Mouse (Mus musculus) granulocyte monocyte progenitor cell, adult 5-6 weeks (primary cell): ENCODE results near the gene Bcar3. TPM values are rescaled to one million over a fixed set of nuclear protein-coding genes. Genes with fewer than 3 reads are reported as not detected.
A peak's percentile ranks its signal among the peaks of the same experiment; 100 is the strongest.

Experiments used
- ATAC-seq: replicated peaks from 2 replicates; pipeline ENCODE4 v1.8.0; 2016; ENCODE audit warnings: mild to moderate bottlenecking, moderate TSS enrichment, inconsistent platforms; ENCODE audit not compliant: poor library complexity, severe bottlenecking
- total RNA-seq, 2 experiments: library from RNA; stranded (forward) in 1 of 2; stranded (reverse) in 1 of 2; fragments of 200-712, 200-1000 nt in 1 of 2; fragments of >200 nt in 1 of 2; fragmentation: Nextera tagmentation in 1 of 2; gene quantifications; 2 replicates each; pipeline ENCODE4 v1.2.3; 2014 to 2017

The Bcar3 gene
- total RNA-seq, 2 experiments from 2014 or later = 0.77 TPM; not detected in 1

DNA sequence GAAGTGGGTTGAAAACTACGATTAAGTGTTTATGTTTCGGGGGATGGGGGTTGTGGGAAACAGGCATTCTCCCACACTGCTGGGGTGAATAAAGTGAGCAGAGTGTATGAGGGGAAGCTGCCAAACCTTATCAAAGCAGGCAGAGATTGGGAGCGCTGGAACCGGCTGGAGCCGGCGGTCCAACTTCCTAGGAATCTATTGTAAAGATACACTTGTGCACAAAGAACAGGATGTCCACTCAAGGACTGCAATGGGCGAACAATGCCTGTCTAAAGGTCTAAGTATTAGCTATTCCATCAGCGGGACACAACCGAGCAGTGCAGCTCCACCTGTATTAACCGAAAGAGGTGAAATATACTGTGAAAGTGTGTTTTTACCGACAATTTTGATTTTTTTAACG, 2.1 kb upstream of the Bcar3 start:
- no peak for ATAC-seq

- peak; percentile 48 for ATAC-seq
Measured at GRCm38 (mm10) chr3:122292300-122293222, 1.4 kb upstream of the Bcar3 start.

GRCm38 (mm10) chr3:122293223-122293953, 548 bp upstream of the Bcar3 start:
- peak; percentile 40 for ATAC-seq

DNA sequence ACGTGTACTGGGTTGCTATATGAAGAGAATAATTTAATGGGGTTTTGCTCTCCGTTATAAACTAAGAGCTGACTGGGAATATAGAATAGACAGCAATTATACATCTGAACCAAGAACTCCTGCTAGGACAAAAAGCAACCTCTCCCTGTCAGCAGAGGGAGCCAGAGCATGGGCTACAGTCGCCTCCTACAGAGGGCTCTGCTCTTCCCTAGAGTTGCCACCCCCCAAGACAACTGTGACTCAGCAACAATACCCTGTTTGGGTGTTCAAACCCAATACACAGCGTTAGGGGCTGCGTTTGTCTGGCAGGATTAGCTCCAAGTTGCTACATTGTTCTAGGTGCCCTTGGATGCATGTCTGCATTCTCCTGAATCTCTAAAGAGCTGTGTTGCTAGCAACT, 1.6 kb downstream of the Bcar3 start:
- peak; percentile 52 for ATAC-seq

- ATAC-seq = no peak
Measured at GRCm38 (mm10) chr3:122296979-122297378, 3.0 kb downstream of the Bcar3 start.

- ATAC-seq = peak; percentile 89
Measured at GRCm38 (mm10) chr3:122300983-122301919, 7.3 kb downstream of the Bcar3 start.

DNA sequence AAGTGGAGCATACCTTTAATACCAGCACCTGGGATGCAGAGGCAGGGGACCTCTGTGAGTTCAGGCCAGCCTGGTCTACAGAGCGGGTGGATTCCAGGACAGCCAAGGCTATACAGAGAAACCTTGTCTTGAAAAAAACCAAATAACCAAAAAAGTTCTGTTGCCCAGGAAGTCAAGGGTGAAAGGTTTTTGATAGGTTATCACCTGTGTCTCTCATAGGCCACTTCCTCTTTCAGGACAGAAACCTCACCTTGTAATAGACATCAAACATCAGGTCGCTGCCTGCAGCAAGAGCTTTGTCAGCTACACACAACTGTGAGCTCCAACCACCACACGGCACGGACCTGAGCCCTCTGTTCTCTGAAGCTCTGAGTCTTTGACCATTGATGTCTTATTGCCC, 10.6 kb downstream of the Bcar3 start:
- ATAC-seq = no peak

- ATAC-seq = 0 out of 2 replicates have a peak, but pooled peaks have one; percentile 10
Measured at GRCm38 (mm10) chr3:122307894-122308671, 14.1 kb downstream of the Bcar3 start.

GRCm38 (mm10) chr3:122308981-122309380, 15.0 kb downstream of the Bcar3 start:
- 0 out of 2 replicates have a peak, but pooled peaks have one; percentile 8 for ATAC-seq

GRCm38 (mm10) chr3:122312078-122312477, 18.1 kb downstream of the Bcar3 start:
- peak; percentile 78 for ATAC-seq

GRCm38 (mm10) chr3:122312936-122313629, 19.1 kb downstream of the Bcar3 start:
- ATAC-seq = no peak

DNA sequence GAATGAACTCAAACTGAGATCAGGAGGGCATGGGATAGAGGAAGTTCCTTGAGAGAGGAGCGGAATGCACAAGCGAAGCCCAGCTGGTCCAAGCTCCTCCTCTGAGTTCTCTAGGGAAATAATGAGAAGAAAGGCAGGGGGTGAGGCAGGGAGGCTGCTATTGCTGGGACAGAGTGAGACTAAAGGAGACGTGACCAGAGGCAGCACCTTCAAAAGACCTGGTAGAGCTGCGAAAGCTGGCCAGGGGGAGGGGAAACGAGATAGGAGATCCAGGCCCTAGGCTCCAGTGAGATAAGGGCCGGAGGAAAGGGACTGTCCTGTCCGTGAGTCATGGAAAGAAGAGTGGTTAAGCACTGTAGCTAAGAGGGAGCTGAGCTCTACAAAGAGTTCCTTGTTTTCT, 20.0 kb downstream of the Bcar3 start:
- ATAC-seq = no peak

DNA sequence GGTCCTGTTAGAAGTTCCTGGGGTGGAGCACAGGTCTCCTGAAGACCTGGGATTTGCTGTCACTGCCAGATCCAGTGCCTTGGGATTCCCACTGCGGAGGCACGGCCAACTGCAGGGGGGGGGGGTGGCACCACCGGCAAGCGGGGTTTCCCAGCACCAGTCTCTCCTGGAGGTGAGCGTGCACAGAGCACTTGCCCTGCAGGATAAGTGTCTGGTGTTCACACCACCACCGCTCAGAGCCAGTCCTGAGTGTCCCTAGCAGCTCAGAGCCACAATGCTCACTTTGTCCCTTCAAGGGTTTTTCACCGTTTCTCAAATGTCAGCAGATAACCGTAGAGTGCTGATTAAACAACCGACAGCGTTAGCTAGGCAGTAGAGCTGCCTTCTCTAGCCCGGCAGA, 22.7 kb downstream of the Bcar3 start:
- no peak for ATAC-seq

DNA sequence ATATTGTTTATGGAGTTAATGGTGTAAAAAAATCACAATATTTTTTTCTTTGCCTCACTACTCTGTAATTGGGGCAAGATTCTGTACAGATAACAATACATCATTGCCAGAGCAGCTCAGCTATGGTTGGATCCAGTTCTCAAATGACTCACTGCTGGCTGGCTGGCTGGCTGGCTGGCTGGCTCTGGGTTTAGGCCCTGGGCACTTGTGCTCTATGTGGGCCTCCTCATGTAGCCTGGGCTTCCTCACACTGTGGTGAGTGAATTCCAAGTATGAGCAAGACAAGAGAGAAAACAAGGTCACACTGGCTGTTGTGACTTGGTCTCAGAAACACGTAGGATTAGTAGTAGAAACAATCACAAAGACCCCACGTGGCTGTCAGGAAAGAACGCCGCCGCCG, 23.4 kb downstream of the Bcar3 start:
- ATAC-seq = no peak

- peak; percentile 64 for ATAC-seq
Measured at GRCm38 (mm10) chr3:122322226-122322625, 28.3 kb downstream of the Bcar3 start.

GRCm38 (mm10) chr3:122323841-122324240, 29.9 kb downstream of the Bcar3 start:
- ATAC-seq = no peak

DNA sequence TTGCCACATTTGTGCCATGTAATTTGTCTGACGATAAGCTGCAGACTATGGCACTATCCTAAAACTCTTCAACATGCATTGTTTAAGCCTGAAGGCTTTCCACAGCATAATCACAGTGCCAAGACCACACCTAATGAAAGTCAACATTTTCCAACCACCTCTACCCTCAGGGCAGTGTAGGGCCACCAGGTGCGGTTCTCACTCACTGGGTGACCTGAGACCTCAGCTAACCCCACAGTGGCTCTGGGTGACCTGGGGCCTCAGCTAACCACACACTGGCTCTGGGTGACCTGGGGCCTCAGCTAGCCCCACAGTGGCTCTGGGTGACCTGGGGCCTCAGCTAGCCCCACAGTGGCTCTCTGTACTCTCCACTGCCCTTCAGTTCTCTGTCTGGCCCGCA, 30.6 kb downstream of the Bcar3 start:
- ATAC-seq = no peak

DNA sequence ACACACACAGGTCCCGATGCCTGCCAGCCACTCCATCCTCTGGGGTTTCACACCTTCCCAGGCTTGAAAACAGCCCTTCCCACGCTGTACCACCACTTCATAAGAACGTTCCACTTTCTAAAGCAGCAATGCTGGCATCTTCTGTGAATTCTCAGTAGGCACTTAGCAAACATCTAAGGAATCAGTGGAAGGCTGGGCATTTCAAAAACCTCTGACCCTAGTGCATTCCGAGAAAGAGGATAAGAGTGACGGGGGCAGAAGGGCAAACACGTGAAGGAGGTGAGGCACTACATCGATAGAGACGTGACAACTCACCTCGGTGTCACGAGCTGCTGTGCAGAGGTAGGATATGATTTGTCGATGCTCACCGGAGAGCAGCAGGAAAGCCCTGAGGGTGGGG, 36.5 kb downstream of the Bcar3 start:
- no peak for ATAC-seq

DNA sequence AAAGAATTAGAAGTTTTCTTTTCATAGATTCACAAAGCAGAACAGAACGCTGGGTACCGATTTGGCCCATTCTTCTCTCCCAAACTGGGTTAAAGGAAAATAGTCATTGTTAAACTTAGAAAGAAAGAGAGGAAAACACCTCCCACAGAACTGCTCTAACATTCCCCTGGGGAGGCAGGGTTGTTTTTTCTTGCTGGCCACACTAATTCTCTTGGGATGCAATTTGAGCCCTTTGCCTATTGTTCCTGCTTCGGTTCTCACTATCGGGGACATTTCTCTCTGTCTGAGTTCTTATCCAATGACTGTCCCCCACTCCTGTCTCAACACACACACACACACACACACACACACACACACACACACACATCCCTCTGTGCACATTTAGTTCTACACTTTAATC, 39.6 kb downstream of the Bcar3 start:
- ATAC-seq = no peak
